Mouse (Mus musculus): Measurements from ENCODE around the gene Fam228a. TPM values are rescaled to one million over a fixed set of nuclear protein-coding genes. Genes with fewer than 3 reads are reported as not detected.
"Not testable (repeated sequence)": the region's sequence is repeated elsewhere in the genome, so short reads cannot be mapped to it uniquely, and the experiment has no call there.

Gene Fam228a
- total RNA-seq, 2 experiments from 2014 or later: 0.11 to 0.18 TPM

DNA sequence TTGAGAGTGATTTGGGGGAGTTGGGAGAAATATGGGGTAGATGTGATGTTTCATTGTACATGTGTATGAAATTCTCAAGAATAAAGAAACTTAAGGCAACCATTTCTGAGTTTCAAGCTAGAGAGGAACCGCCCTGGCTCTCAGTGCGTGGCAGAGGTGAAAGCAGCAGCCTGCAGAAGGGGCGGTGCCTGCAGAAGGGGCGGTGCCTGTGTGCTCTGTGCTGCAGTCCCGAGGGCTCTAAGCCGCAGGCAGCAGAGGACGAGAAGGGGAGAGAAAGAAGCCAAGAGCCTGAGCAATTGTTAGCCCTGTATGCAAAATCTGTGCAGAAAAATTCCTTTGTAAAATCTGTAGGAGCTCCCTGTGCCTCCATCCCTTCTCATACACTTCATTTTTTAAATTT lies 20.8 kb downstream of the Fam228a start:
- DNase-seq: no peak

DNA sequence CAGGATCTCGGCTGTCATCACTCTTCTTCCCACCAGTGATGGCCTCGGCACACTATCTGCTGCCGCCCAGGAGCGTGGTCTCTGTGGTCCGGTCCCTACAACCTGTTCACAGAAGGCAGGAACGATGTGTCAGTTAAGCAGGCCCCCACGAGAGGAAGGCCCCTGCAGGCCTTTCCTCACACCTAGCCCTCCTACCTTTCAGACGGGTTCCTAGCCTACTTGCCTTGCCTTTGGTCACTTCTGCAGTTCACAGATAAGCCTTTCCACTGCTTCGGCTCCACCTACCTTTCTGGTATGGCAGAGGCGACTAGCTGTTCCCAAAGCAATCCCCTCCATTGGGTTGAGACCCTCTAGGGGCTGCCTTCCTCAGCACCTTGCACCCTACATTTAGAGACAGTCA lies 22.6 kb downstream of the Fam228a start:
- DNase-seq: no peak

DNA sequence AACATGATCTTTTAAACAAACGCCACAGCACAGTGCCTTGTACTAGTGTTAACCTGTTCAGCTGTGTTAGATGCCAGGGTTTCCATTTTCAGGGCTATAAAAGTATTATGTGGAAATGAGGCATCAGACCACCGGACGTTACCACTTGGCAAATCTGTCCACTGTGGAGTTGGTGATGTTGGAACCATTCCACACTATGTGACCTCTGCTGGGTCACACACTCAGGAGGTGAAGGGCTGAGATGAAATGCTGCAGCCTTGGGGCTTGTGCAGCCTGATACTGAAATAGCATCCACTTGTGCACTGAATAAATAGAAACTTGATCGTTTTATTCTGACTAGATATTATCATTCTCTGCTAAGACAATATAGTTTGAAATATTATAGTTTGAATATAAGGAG lies 24.9 kb downstream of the Fam228a start:
- DNase-seq: no peak

DNA sequence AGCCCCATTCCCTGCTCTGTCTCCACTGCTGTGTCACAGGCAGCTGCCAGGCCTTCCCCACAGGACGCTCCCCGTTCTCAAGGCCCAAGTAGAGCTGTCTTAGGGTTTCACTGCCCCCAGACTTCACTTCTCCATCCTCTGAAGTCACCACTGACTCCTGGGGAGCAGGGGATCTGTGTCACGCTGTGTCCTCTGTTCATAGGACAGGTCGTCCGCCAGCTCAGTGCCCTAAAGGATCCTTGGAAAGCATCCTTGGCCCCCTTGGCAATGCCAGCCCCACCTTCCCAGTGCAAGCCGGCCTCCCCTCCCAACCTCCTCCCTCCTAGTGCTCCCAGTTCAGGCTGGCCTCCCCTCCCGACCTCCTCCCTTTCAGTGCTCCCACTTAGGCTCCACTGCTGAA lies 28.3 kb downstream of the Fam228a start:
- no peak for DNase-seq

DNA sequence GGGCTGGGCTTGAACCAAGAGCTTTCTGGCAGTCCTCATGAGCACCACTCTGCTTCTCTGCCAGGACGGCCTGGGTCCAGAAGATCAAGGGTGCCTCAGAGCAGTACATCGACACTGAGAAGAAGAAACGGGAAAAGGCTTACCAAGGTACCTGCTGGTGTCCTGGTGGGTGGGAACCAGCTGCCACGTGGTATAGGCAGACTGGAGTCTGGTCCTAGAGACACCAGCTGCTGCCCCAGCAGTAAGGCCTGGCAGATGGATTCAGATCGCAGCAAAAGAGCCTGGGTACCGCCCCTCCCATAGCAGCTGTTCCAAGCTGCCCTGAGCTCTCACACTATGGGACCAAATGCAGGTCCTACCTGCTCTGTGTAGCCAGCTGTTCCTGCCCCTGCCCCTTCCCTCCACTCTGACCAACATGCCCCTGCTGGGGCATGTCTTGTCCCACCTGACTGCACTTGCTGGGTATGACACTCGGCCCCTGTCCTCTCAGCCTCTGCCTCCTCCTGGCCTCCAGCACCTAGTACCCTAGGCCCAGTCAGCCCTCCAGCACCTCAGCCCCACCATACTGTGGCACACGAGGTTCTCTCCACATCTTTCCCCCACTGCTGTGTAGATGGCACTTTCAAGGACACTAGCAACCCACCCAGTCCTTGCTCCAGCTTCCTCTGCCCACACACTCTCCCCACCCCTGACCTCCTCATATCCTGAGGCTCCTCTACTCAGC lies 29.2 kb downstream of the Fam228a start:
- DNase-seq: no peak

DNA sequence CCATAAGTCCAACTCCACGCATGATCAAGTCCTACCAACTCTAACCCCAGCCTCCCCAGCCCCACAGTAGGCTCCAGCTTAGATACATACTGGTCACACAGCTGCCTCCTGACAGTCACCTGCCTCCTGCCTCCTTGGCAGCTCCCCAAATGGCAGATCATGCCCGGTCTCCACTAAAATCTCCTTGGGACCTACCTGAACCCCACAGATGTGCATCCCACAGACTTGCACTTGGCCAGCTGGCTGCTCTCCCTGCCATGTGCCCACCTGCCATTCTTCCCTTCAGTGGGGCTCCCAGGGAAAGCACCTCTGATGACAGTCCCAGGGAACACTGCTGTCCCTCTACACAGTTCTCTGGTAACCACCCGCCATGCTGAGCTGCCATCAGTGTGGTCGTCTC lies 29.9 kb downstream of the Fam228a start:
- no peak for DNase-seq

DNA sequence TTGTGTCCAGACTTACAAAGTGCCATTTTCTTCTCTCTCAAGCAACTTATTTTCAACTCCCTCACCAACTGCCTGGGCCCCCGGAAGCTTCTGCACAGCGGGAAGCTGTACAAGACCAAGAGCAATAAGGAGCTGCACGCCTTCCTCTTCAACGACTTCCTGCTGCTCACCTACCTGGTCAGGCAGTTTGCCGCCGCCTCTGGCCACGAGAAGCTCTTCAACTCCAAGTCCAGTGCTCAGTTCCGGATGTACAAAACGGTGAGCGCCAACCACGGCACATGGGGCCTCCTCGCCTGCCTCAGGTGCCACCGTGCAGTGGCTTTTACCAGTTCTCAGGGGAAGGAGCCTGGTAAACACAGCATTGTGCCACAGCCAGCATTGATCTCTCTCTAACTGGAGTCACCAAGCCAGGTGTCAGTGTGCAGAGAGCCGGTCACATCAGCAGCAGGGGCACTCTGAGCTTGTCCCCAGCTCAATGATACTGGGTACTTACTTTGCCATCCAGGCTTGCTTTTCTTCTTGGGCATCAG lies 30.7 kb downstream of the Fam228a start:
- no peak for DNase-seq

DNA sequence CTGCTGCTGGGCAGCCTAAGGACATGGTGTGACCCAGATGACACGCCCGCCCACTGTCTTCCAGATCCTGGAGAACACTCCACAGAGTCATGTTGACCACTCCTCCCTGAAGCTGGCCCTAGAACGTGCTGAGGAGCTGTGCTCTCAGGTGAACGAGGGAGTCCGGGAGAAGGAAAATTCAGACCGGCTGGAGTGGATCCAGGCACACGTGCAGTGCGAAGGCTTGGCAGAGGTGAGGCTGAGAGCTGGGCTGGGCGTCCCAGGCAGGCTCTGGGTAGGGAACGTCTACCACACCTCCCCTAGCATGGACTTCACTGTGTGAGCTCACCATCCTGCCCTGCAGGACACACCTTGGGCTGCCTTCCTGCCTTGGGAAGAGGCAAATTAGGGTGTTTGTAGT lies 31.3 kb downstream of the Fam228a start:
- DNase-seq: no peak

DNA sequence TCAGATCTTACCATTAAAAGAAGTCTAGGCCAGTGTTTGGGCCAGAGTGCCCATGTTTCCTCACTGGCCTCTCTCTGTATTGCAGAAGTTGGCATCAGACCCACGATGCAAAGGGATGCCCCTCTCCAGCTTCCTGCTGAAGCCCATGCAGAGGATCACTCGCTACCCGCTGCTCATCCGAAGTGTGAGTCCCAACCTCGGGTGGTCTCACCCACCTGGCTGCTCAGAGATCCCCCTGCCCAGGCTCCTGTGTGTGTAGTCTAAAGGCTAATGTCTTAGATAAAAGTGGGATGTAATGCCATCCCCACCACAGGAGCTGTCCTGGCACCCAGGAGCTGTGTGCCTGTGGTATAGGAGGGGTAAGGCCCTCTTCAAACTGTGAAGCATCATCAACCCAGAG lies 32.1 kb downstream of the Fam228a start:
- DNase-seq: no peak

DNA sequence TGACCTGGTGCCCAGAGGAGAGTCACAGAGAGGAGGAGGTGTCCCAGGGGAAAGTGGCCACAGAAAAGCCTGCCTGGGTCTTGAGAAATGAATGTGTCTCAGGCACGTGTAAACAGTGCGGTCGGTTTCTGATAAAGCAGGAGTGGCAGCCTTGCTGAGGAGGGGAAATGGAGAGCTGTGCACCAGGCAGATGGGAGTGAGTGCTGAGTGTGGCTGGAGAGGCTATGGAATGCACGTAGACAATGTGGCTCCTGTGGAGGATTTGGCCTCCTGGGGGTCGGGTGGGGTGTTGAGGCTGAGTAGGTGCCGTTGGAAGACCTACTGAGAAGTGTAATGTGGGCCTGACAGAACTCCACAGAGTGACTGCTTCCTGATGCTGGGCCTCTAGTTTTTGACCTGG lies 32.6 kb downstream of the Fam228a start:
- DNase-seq: not testable (repeated sequence)

DNA sequence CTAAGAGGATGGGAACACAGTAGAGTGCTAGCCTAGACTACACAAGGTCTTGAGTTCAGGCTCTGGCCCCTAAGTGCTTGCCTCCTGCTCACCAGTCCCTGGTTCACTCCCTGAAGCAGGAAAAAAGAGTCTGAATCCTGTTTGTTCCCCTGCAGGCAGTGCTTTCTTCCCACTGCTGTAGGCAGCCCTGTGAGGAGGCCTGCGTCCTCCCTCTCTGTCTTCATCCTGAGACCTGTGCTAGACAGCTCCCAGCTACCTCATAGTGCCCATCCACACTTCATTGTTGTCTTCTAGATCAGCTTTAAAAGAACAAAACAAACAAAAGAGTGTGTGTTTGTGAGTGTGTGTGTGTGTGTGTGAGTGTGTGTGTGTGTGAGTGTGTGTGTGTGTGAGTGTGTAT lies 43.7 kb downstream of the Fam228a start:
- no peak for DNase-seq

DNA sequence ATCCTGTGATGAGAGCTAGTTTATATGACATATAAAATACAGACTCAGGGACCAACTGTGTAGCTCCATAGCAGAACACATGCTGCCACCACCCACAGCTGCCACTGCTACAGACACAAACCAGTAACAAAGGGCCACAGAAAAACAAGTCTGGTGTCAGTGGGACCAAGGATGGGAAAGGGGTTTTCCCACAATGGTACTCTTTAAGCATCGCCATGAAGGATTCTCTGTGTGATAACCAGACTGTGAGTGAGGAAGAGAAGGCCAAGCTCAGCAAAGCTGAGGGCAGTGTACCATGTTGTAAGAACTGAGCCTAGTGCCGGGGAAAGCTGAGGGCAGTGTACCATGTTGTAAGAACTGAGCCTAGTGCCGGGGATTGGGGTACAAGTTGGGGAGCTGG lies 47.0 kb downstream of the Fam228a start:
- DNase-seq: no peak

DNA sequence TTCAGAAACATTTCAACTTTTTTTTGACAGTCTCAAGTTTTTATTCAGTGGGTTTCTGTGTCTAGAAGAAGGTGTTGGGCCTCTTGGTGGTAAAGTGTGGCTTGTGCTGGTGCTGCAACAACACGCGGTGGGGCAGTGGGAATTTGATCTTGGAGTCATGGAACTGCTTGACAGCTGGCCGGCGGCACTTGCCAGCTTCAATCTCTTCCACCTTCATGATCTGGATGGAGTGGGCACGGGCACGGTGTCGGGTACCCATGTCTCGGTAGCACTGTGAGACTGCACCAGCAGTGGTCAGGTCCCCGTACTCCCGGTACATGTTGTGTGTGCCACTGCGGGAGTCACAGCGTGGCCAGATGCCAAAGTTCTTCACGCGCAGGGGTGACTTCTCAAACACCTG lies 48.9 kb downstream of the Fam228a start:
- no peak for DNase-seq

DNA sequence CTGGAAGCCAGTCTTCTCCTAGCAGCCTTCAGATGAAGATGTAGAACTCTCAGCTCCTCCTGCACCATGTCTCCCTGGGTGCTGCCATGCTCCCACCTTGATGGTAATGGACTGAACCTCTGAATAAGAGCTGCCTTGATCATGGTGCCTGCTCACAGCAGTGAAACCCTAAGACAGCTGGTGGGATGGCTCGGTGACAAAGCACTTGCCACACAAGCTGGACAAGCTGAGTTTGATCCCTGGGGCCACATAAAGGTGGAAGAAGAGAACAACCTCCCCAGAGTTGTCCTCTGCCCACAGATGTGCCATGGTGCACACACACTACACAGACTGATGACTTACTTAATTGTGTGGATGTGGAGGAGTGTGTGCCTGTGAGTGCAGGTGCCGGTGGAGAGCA lies 49.8 kb downstream of the Fam228a start:
- no peak for DNase-seq

DNA sequence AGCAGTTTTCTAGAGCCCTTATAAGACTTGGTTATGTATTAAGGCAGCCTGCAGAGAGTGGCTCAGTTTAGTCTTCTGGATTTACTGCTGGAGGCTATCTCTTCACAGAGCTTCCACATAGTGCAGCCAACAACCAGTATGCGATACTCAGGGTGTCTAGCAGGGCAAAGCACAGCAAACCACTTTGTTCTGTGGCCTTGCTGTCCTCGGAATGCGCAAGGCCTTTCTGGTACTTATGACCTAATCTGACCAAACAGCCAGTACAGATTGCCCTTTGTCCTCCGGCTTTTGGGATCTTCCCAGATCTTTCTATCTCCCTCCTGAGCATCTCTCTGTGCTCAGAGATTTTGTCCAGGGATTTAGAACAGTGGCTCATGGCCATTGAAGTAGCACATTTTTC lies 52.8 kb downstream of the Fam228a start:
- DNase-seq: no peak

DNA sequence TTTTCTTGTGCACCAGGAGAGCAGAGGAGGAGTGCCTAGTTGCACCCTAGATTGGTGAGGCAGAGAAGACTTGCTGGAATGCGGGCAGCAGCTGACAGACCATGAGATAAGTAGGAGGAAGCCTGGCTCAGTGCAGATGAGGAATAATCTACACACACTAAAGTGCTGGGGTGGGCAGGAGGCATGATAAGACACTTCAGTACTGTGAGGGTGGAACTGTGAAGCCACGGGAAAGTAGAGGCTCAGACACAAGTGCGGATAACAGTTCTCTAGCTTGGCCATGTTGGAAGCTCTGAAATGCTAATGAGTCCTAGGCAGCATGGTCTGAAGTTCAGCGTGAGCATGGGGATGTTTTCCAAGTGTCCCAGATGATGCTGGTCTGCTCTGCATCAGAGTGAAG lies 58.3 kb downstream of the Fam228a start:
- DNase-seq: no peak

DNA sequence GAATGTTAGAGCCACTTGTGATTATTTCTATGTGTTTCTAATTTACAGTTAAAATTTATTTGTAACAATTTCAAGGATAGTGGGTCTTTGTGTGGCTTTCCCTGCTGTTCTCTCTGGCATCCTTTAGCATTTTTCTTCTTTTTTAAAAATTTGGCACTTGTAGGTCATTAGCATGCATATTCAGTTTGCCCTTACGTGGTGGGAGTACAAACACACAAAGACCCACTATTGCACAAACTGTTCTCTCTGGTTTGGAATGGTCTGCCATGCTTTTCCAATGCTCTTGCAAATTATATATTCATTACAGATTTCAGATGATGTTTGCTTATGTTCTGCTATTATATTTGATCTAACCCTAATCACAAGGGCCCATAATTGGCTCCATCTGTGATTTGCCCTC lies 61.9 kb downstream of the Fam228a start:
- no peak for DNase-seq

DNA sequence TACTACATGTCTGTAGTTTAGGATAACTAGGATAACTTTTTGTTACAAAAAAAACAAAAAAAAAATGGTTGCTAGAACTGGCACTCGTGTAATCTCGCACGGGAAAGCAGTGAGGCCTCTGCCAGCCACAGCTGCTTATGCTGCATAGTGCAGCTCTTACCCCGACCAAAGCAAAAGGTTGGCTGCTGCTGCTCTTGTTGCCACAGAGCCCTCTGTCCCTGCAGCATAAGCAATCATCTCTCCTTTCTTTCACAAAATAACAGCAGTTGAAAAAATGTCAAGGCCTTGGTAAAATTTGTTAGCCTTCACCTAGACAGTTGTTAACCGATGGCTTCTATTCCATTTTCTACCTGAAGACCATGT lies 72.6 kb downstream of the Fam228a start:
- DNase-seq: no peak

DNA sequence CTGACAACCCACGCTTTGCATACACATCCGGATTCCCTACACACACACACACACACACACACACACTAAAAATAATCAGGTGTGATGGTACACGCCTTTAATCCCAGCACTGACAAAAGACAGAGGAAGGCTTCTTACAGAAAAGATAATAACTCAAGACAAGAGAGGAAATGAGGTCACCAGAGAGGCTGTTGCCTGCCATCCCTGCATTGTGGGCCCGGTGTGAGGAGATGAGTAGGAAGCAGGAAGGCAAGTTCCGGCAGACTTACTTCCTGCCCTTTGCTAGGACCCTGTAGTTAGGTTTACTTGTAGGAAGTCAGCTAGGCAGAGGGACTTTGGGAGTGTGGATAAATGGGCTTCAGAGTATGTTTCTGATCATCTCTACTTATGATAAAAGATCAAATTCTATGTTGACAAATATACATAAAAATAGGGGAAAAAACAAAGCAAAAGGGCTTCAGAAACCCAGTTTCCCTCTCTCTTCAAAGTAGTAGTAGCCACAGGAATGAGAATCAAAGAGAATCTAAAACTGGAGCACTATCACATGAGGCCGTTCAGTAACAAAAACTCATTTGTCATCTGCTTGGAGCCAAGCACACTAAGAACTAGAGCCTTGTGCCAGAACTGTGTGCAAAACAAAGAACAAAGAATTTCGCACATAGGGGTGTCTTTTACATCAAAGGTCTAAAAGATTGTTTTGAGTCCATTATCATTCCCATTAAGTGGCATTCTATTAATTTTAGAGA lies 73.1 kb downstream of the Fam228a start:
- DNase-seq: no peak
